Mouse (Mus musculus) neural tube, embryonic 14.5 days (tissue): ENCODE results near the gene Arpc3. TPM values are rescaled to one million over a fixed set of nuclear protein-coding genes. Genes with fewer than 3 reads are reported as not detected.

Experiments
- ATAC-seq: fragments of 200-750 bp; cut with Nextera tagmentation; 2 replicates; pipeline ENCODE4 v1.8.0; 2017; ENCODE audit warnings: low read depth, mild to moderate bottlenecking, moderate TSS enrichment, moderate library complexity
- H3K27ac ChIP-seq: fragments of 300-500 bp; sonication (generic); 2 replicates; pipeline ENCODE4 v1.5.1; 2014; ENCODE audit warnings: low read depth, mild to moderate bottlenecking, control low read depth, low read length, moderate library complexity, mixed read lengths
- H3K27me3 ChIP-seq: fragments of 300-500 bp; sonication (generic); 2 replicates; pipeline ENCODE4 v1.6.1; 2014; ENCODE audit warnings: low read length; ENCODE audit not compliant: control insufficient read depth, insufficient read depth
- H3K36me3 ChIP-seq: fragments of 300-500 bp; sonication (generic); 2 replicates; pipeline ENCODE4 v1.6.1; 2014; ENCODE audit warnings: low read length, mixed read lengths; ENCODE audit not compliant: control insufficient read depth, insufficient read depth
- H3K4me1 ChIP-seq: fragments of 300-500 bp; sonication (generic); 2 replicates; pipeline ENCODE4 v1.6.1; 2014; ENCODE audit warnings: low read length; ENCODE audit not compliant: control insufficient read depth, insufficient read depth
- H3K4me2 ChIP-seq: fragments of 300-500 bp; sonication (generic); 2 replicates; pipeline ENCODE4 v1.6.1; 2014; ENCODE audit warnings: mild to moderate bottlenecking, low read depth, low read length, control low read depth
- H3K4me3 ChIP-seq: fragments of 300-500 bp; sonication (generic); 2 replicates; pipeline ENCODE4 v1.5.1; 2014; ENCODE audit warnings: low read depth, low read length, control low read depth, mixed read lengths
- H3K9ac ChIP-seq: fragments of 300-500 bp; sonication (generic); replicated peaks from 2 replicates; pipeline ENCODE4 v1.6.1; 2014; ENCODE audit warnings: low read depth, mild to moderate bottlenecking, control low read depth, low read length, mixed read lengths
- H3K9me3 ChIP-seq: fragments of 300-500 bp; sonication (generic); 2 replicates; pipeline ENCODE4 v1.6.1; 2016; ENCODE audit warnings: low read length; ENCODE audit not compliant: control insufficient read depth
- WGBS: fragments of 180-500 bp; shearing (Covaris S2); extraction: QIAGEN DNeasy Blood & Tissue Kit; methylation state at CpG from one replicate; pipeline ENCODE4 v1.1.7; 2014; 5-methylcytosine and 5-hydroxymethylcytosine counted together
- polyA plus RNA-seq: library from polyadenylated mRNA; unstranded; fragments of >200 nt; fragmentation: Nextera tagmentation; extraction: Ambion mirVana; gene quantifications from 2 replicates; pipeline ENCODE4 v1.2.1, GENCODE M21; 2014

Arpc3 gene
- polyA plus RNA-seq, 1 experiment from 2014 or later = 46.6 TPM

- ATAC-seq = peak; percentile 91
- H3K9me3 ChIP-seq = no peaks in the 10 kb centered on the region
- peak overlapping the region; percentile 86 for H3K9ac ChIP-seq
- peak overlapping the region; percentile 94 for H3K27ac ChIP-seq
- peak overlapping the region; percentile 92 for H3K4me3 ChIP-seq
- under 1% methylated on average over 73 of the region's 73 CpGs for WGBS
- no peaks in the 10 kb centered on the region for H3K27me3 ChIP-seq
- H3K36me3 ChIP-seq = no peaks in the 10 kb centered on the region
- peak overlapping the region; percentile 93 for H3K4me2 ChIP-seq
- no peaks in the 10 kb centered on the region for H3K4me1 ChIP-seq
Observed at GRCm38 (mm10) chr5:122422071-122422964, 30.6 kb downstream of the Arpc3 start.

GRCm38 (mm10) chr5:122423083-122423482 lies 31.4 kb downstream of the Arpc3 start:
- Histone ChIP-seq H3K4me3 (peak overlapping the region; percentile 92), H3K36me3 (peaks cover 2% of the 10 kb centered on the region; the same call in 1 of the 2 replicates), H3K9me3 (no peaks in the 10 kb centered on the region), H3K27me3 (no peaks in the 10 kb centered on the region), H3K4me1 (no peaks in the 10 kb centered on the region), H3K27ac (no peak overlapping the region), H3K9ac (peak overlapping the region; percentile 86), H3K4me2 (peak overlapping the region; percentile 93)
- WGBS = 36% methylated on average over 15 of the region's 15 CpGs
- no peak for ATAC-seq

GRCm38 (mm10) chr5:122425550-122425949 lies 33.9 kb downstream of the Arpc3 start:
- Histone ChIP-seq H3K4me3 (no peak overlapping the region), H3K4me2 (no peak overlapping the region), H3K9ac (no peak overlapping the region), H3K4me1 (no peaks in the 10 kb centered on the region), H3K9me3 (no peaks in the 10 kb centered on the region), H3K27ac (no peak overlapping the region), H3K27me3 (no peaks in the 10 kb centered on the region), H3K36me3 (peaks cover 22% of the 10 kb centered on the region; the same call in 1 of the 2 replicates)
- ATAC-seq = no peak
- 84% methylated on average over 2 of the region's 2 CpGs for WGBS

DNA sequence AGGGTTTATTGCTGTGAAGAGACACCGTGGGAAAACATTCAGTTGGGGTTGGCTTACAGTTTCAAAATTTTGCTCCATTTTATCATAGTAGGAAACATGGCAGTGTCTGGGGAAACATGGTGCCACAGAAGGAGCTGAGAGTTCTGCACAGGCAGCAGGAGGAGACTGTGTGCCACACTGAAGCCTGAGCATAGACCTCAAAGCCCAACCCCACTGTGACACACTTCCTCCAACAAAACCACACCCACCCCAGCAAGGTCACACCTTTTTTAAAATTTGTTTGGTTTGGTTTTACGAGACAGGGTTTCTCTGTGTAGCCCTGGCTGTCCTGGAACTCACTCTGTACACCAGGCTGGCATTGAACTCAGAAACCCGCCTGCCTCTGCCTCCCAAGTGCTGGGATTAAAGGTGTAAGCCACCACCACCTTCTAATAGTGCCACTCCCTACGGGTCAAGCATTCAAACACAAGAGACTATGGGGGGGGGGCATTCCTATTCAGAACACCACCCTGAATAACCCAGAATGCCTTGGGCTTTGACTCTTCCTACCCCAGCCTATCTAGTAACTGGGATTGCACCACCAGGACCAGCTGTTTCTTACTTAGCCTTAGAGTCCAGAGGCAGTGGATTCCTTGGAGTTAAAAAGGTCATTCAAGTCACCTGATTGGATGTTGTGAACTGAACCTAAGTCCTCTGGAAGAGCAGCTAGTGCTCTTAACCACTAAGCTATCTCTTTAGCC lies 38.5 kb downstream of the Arpc3 start:
- 93% methylated on average over 4 of the region's 4 CpGs for WGBS
- Histone ChIP-seq H3K27ac (no peak overlapping the region), H3K36me3 (peaks cover 57% of the 10 kb centered on the region), H3K9me3 (no peaks in the 10 kb centered on the region), H3K9ac (no peak overlapping the region), H3K4me1 (no peaks in the 10 kb centered on the region), H3K27me3 (no peaks in the 10 kb centered on the region), H3K4me2 (no peak overlapping the region), H3K4me3 (no peak overlapping the region)
- no peak for ATAC-seq

- WGBS = 95% methylated on average over 8 of the region's 8 CpGs
Observed at GRCm38 (mm10) chr5:122431221-122431620, 39.5 kb downstream of the Arpc3 start.

GRCm38 (mm10) chr5:122434541-122434940 lies 42.9 kb downstream of the Arpc3 start:
- Histone ChIP-seq H3K27me3 (no peaks in the 10 kb centered on the region), H3K9me3 (no peaks in the 10 kb centered on the region), H3K4me3 (no peak overlapping the region), H3K4me2 (no peak overlapping the region), H3K9ac (no peak overlapping the region), H3K4me1 (no peaks in the 10 kb centered on the region), H3K27ac (no peak overlapping the region), H3K36me3 (peaks cover 80% of the 10 kb centered on the region)
- ATAC-seq = no peak
- WGBS = 78% methylated on average over 4 of the region's 4 CpGs

More at GRCm38 (mm10) chr5:122431221-122431620, 39.5 kb downstream of the Arpc3 start:
- Histone ChIP-seq H3K4me1 (no peaks in the 10 kb centered on the region), H3K9me3 (no peaks in the 10 kb centered on the region), H3K9ac (no peak overlapping the region), H3K4me3 (no peak overlapping the region), H3K36me3 (peaks cover 64% of the 10 kb centered on the region), H3K4me2 (no peak overlapping the region), H3K27me3 (no peaks in the 10 kb centered on the region), H3K27ac (no peak overlapping the region)
- no peak for ATAC-seq

DNA sequence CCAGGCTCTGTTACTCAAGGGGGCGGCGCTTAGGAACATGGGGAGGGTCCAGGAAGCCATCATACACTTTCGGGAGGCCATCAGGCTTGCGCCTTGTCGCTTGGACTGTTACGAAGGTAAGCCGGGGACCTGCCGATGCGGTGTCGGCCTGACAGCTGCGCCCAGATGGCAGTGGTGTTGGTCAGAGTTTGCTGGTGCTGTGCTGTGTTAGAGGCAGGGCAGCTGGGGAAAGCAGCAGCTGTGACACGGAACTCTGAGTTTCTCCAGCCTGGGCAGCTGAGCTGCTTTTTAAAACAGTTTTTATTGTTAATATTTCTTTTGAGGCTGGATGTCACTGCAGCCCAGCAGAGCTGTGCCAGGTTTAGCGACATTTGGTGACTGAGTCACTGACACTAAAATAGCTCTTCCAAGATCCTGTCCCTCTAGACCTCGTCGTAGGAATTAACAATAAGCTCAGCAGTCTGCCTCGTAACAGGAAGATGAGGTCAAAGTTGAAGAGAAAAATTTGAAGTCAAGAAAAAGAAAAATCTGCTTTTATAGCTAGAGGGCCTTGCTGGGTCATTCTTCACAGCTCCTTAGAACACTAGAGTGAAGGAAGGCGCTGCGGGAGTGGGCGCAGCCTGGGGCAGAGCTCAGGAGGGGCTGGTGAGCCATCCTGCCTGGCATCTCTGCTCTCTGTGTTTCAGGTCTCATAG lies 47.9 kb downstream of the Arpc3 start:
- Histone ChIP-seq H3K9me3 (no peaks in the 10 kb centered on the region), H3K27ac (no peak overlapping the region), H3K4me2 (no peak overlapping the region), H3K36me3 (peaks cover 88% of the 10 kb centered on the region), H3K9ac (no peak overlapping the region), H3K4me1 (no peaks in the 10 kb centered on the region), H3K4me3 (no peak overlapping the region), H3K27me3 (no peaks in the 10 kb centered on the region)
- 91% methylated on average over 19 of the region's 19 CpGs for whole genome bisulfite sequencing
- ATAC-seq = no peak

DNA sequence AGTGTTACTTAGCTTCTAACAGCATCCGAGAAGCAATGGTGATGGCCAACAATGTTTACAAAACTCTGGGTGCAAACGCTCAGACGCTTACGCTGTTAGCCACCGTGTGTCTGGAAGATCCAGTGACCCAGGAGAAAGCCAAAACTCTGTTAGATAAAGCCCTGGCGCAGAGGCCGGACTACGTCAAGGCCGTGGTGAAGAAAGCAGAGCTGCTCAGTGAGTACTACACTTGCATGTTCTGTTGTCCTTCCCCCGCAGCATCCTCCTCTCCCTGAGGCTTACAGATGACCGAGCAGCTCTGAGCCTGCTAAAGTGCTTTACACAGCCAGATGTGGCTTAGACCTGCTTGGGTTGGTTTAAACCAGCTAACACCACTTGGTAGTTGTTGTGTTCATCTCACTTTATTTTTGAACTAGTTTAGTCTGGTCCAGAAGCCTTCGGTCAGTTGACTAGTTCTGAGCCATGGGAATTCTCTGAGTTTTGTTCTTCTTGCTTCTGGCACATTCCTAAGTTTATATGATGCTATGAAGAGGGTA lies 48.5 kb downstream of the Arpc3 start:
- H3K4me2 ChIP-seq = no peak overlapping the region
- H3K36me3 ChIP-seq = peaks cover 94% of the 10 kb centered on the region
- WGBS = 97% methylated on average over 12 of the region's 12 CpGs
- no peaks in the 10 kb centered on the region for H3K4me1 ChIP-seq
- H3K27ac ChIP-seq = no peak overlapping the region
- ATAC-seq = no peak
- H3K9ac ChIP-seq = no peak overlapping the region
- H3K4me3 ChIP-seq = no peak overlapping the region
- no peaks in the 10 kb centered on the region for H3K27me3 ChIP-seq
- no peaks in the 10 kb centered on the region for H3K9me3 ChIP-seq
